Mouse (Mus musculus) MEL (cell line): ENCODE measurements around the gene Bco1. TPM values are rescaled to one million over a fixed set of nuclear protein-coding genes. Genes with fewer than 3 reads are reported as not detected.
A peak's percentile ranks its signal among the peaks of the same experiment; 100 is the strongest.

ENCODE experiments used
- DNase-seq: peaks from one replicate; pipeline ENCODE4 v3.0.0; 2011; ENCODE audit warnings: low read depth, low spot score
- H3K27ac ChIP-seq: 2 replicates; pipeline ENCODE4 v1.5.1; 2012; ENCODE audit warnings: low read depth, mild to moderate bottlenecking, control low read depth, low read length, moderate library complexity; ENCODE audit not compliant: control insufficient read depth
- H3K27me3 ChIP-seq, 2 experiments: fragments of 150-350 bp in 1 of 2; sonication (generic) in 1 of 2; 2 replicates each; pipeline ENCODE4 v1.6.1; 2012; ENCODE audit warnings: low read length in 2 of 2, mild to moderate bottlenecking in 2 of 2, improper control_type of control experiment in 1 of 2, moderate library complexity in 1 of 2; ENCODE audit not compliant: insufficient read depth in 2 of 2, control insufficient read depth in 1 of 2
- H3K36me3 ChIP-seq, 2 experiments: 2 replicates each; pipeline ENCODE4 v1.6.1; 2012 to 2014; ENCODE audit warnings: low read length in 2 of 2, improper control_type of control experiment in 1 of 2, inconsistent platforms in 1 of 2, mild to moderate bottlenecking in 1 of 2; ENCODE audit not compliant: insufficient read depth in 2 of 2, control insufficient read depth in 1 of 2
- H3K4me1 ChIP-seq, 2 experiments: fragments of 150-350 bp in 1 of 2; sonication (generic) in 1 of 2; 2 replicates each; pipeline ENCODE4 v1.6.1; 2012; ENCODE audit warnings: low read length in 2 of 2, improper control_type of control experiment in 1 of 2, mild to moderate bottlenecking in 1 of 2; ENCODE audit not compliant: insufficient read depth in 2 of 2, control insufficient read depth in 1 of 2
- H3K4me3 ChIP-seq, 2 experiments: fragments of 150-350 bp in 1 of 2; sonication (generic) in 1 of 2; 2 replicates each; pipeline ENCODE4 v1.5.1; 2012; ENCODE audit warnings: low read depth in 2 of 2, low read length in 2 of 2, mild to moderate bottlenecking in 2 of 2, moderate library complexity in 2 of 2, control low read depth in 1 of 2, improper control_type of control experiment in 1 of 2; ENCODE audit not compliant: control insufficient read depth in 1 of 2, insufficient read depth in 1 of 2
- H3K79me2 ChIP-seq: 2 replicates; pipeline ENCODE4 v1.6.1; 2012; ENCODE audit warnings: mild to moderate bottlenecking, low read length, moderate library complexity; ENCODE audit not compliant: control insufficient read depth, poor library complexity, insufficient read depth
- H3K9ac ChIP-seq: 2 replicates; pipeline ENCODE4 v1.6.1; 2012; ENCODE audit warnings: low read depth, mild to moderate bottlenecking, control low read depth, low read length, moderate library complexity; ENCODE audit not compliant: control insufficient read depth, poor library complexity, severe bottlenecking
- H3K9me3 ChIP-seq: fragments of 150-350 bp; sonication (generic); replicated peaks from 2 replicates; pipeline ENCODE4 v1.6.1; 2012; ENCODE audit warnings: mild to moderate bottlenecking, low read length, improper control_type of control experiment, moderate library complexity; ENCODE audit not compliant: insufficient read depth
- BHLHE40 ChIP-seq: IDR thresholded peaks from 2 replicates; pipeline ENCODE4 v1.6.1; 2012; ENCODE audit warnings: low read depth, mild to moderate bottlenecking, inconsistent platforms, low read length, improper control_type of control experiment, borderline replicate concordance
- CHD1 ChIP-seq: IDR thresholded peaks from 2 replicates; pipeline ENCODE4 v1.6.1; 2012; ENCODE audit warnings: low read depth, mild to moderate bottlenecking, inconsistent platforms, low read length, improper control_type of control experiment
- CHD2 ChIP-seq: IDR thresholded peaks from 2 replicates; pipeline ENCODE4 v1.6.1; 2011; ENCODE audit warnings: low read length, improper control_type of control experiment
- CTCF ChIP-seq, 3 experiments: IDR thresholded peaks in 2 of 3; conservative IDR thresholded peaks in 1 of 3; 2 replicates each; pipeline ENCODE4 v1.5.1; 2011 to 2012; ENCODE audit warnings: low read length in 3 of 3, low read depth in 2 of 3, mild to moderate bottlenecking in 2 of 3, improper control_type of control experiment in 1 of 3, inconsistent platforms in 1 of 3, mixed read lengths in 1 of 3, moderate library complexity in 1 of 3; ENCODE audit not compliant: control insufficient read depth in 1 of 3, insufficient read depth in 1 of 3, poor library complexity in 1 of 3, severe bottlenecking in 1 of 3
- E2F4 ChIP-seq: IDR thresholded peaks from 2 replicates; pipeline ENCODE4 v1.6.1; 2011; ENCODE audit warnings: low read depth, low read length, improper control_type of control experiment, borderline replicate concordance
- ELF1 ChIP-seq: IDR thresholded peaks from 2 replicates; pipeline ENCODE4 v1.6.1; 2014; ENCODE audit warnings: low read depth, mild to moderate bottlenecking, inconsistent platforms, low read length, improper control_type of control experiment, moderate library complexity
- EP300 ChIP-seq, 2 experiments: IDR thresholded peaks; 2 replicates each; pipeline ENCODE4 v1.6.1; 2011; ENCODE audit warnings: improper control_type of control experiment in 2 of 2, low read length in 2 of 2, low read depth in 1 of 2, mild to moderate bottlenecking in 1 of 2
- ETS1 ChIP-seq: IDR thresholded peaks from 2 replicates; pipeline ENCODE4 v1.6.1; 2012; ENCODE audit warnings: low read depth, mild to moderate bottlenecking, inconsistent platforms, low read length, improper control_type of control experiment, moderate library complexity
- GABPA ChIP-seq: IDR thresholded peaks from 2 replicates; pipeline ENCODE4 v1.6.1; 2012; ENCODE audit warnings: low read depth, mild to moderate bottlenecking, inconsistent platforms, low read length, improper control_type of control experiment, moderate library complexity
- GATA1 ChIP-seq: IDR thresholded peaks from 2 replicates; pipeline ENCODE4 v1.6.1; 2011; ENCODE audit warnings: low read depth, low read length, improper control_type of control experiment
- HCFC1 ChIP-seq: IDR thresholded peaks from 2 replicates; pipeline ENCODE4 v1.6.1; 2012; ENCODE audit warnings: low read depth, mild to moderate bottlenecking, inconsistent platforms, low read length, improper control_type of control experiment, moderate library complexity
- JUND ChIP-seq: IDR thresholded peaks from 2 replicates; pipeline ENCODE4 v1.6.1; 2011; ENCODE audit warnings: low read depth, mild to moderate bottlenecking, improper control_type of control experiment, low read length
- KAT2A ChIP-seq: conservative IDR thresholded peaks from 2 replicates; pipeline ENCODE4 v1.6.1; 2012; ENCODE audit warnings: low read depth, low read length, improper control_type of control experiment, inconsistent platforms
- MAFK ChIP-seq: IDR thresholded peaks from 2 replicates; pipeline ENCODE4 v1.6.1; 2011; ENCODE audit warnings: low read depth, mild to moderate bottlenecking, low read length, improper control_type of control experiment, borderline replicate concordance
- MAX ChIP-seq: IDR thresholded peaks from 2 replicates; pipeline ENCODE4 v1.6.1; 2011; ENCODE audit warnings: low read length, improper control_type of control experiment
- MAZ ChIP-seq: IDR thresholded peaks from 2 replicates; pipeline ENCODE4 v1.6.1; 2012; ENCODE audit warnings: low read depth, mild to moderate bottlenecking, inconsistent platforms, low read length, improper control_type of control experiment
- MXI1 ChIP-seq: IDR thresholded peaks from 2 replicates; pipeline ENCODE4 v1.6.1; 2011; ENCODE audit warnings: mild to moderate bottlenecking, low read depth, low read length, improper control_type of control experiment
- MYB ChIP-seq: IDR thresholded peaks from 2 replicates; pipeline ENCODE4 v1.6.1; 2011; ENCODE audit warnings: mild to moderate bottlenecking, low read depth, low read length, improper control_type of control experiment
- MYC ChIP-seq: IDR thresholded peaks from 2 replicates; pipeline ENCODE4 v1.6.1; 2011; ENCODE audit warnings: low read depth, mild to moderate bottlenecking, low read length, improper control_type of control experiment, moderate library complexity
- NELFE ChIP-seq: IDR thresholded peaks from 2 replicates; pipeline ENCODE4 v1.6.1; 2011; ENCODE audit warnings: low read depth, low read length, improper control_type of control experiment
- NRF1 ChIP-seq: IDR thresholded peaks from 2 replicates; pipeline ENCODE4 v1.6.1; 2014; ENCODE audit warnings: low read depth, mild to moderate bottlenecking, inconsistent platforms, low read length, improper control_type of control experiment, moderate library complexity; ENCODE audit not compliant: poor library complexity, insufficient read depth, severe bottlenecking
- POLR2A ChIP-seq, 2 experiments: IDR thresholded peaks; 2 replicates each; pipeline ENCODE4 v1.6.1; 2011 to 2012; ENCODE audit warnings: low read length in 2 of 2, mild to moderate bottlenecking in 2 of 2, control low read depth in 1 of 2, improper control_type of control experiment in 1 of 2, low read depth in 1 of 2, moderate library complexity in 1 of 2; ENCODE audit not compliant: control insufficient read depth in 1 of 2, insufficient read depth in 1 of 2, poor library complexity in 1 of 2
- POLR2AphosphoS2 ChIP-seq: IDR thresholded peaks from 2 replicates; pipeline ENCODE4 v1.6.1; 2011; ENCODE audit warnings: low read length, improper control_type of control experiment
- POLR2AphosphoS5 ChIP-seq: IDR thresholded peaks from 2 replicates; pipeline ENCODE4 v1.6.1; 2012; ENCODE audit warnings: low read depth, borderline replicate concordance, mild to moderate bottlenecking, inconsistent platforms, low read length, moderate library complexity, mixed read lengths
- RCOR1 ChIP-seq: IDR thresholded peaks from 2 replicates; pipeline ENCODE4 v1.6.1; 2012; ENCODE audit warnings: low read depth, mild to moderate bottlenecking, inconsistent platforms, low read length, improper control_type of control experiment
- SIN3A ChIP-seq: IDR thresholded peaks from 2 replicates; pipeline ENCODE4 v1.6.1; 2012; ENCODE audit warnings: low read length, improper control_type of control experiment, inconsistent platforms
- SMC3 ChIP-seq: IDR thresholded peaks from 2 replicates; pipeline ENCODE4 v1.6.1; 2011; ENCODE audit warnings: low read depth, low read length, improper control_type of control experiment
- TAL1 ChIP-seq: IDR thresholded peaks from 2 replicates; pipeline ENCODE4 v1.6.1; 2012; ENCODE audit warnings: mild to moderate bottlenecking, inconsistent platforms, low read length, moderate library complexity, mixed read lengths
- TCF12 ChIP-seq: IDR thresholded peaks from 2 replicates; pipeline ENCODE4 v1.6.1; 2014; ENCODE audit warnings: low read depth, mild to moderate bottlenecking, inconsistent platforms, low read length, improper control_type of control experiment, moderate library complexity
- UBTF ChIP-seq: IDR thresholded peaks from 2 replicates; pipeline ENCODE4 v1.6.1; 2012; ENCODE audit warnings: low read depth, mild to moderate bottlenecking, inconsistent platforms, low read length, improper control_type of control experiment, moderate library complexity, borderline replicate concordance; ENCODE audit not compliant: insufficient read depth
- USF1 ChIP-seq: IDR thresholded peaks from 2 replicates; pipeline ENCODE4 v1.6.1; 2014; ENCODE audit warnings: low read depth, mild to moderate bottlenecking, inconsistent platforms, low read length, improper control_type of control experiment, moderate library complexity
- USF2 ChIP-seq, 2 experiments: IDR thresholded peaks; 2 replicates each; pipeline ENCODE4 v1.6.1; 2011 to 2012; ENCODE audit warnings: improper control_type of control experiment in 2 of 2, low read length in 2 of 2, borderline replicate concordance in 1 of 2, inconsistent platforms in 1 of 2, low read depth in 1 of 2, mild to moderate bottlenecking in 1 of 2; ENCODE audit not compliant: insufficient read depth in 1 of 2
- ZC3H11A ChIP-seq: IDR thresholded peaks from 2 replicates; pipeline ENCODE4 v1.6.1; 2012; ENCODE audit warnings: low read depth, mild to moderate bottlenecking, inconsistent platforms, low read length, improper control_type of control experiment
- ZKSCAN1 ChIP-seq: IDR thresholded peaks from 2 replicates; pipeline ENCODE4 v1.6.1; 2012; ENCODE audit warnings: low read depth, mild to moderate bottlenecking, inconsistent platforms, low read length, improper control_type of control experiment, moderate library complexity
- ZMIZ1 ChIP-seq: IDR thresholded peaks from 2 replicates; pipeline ENCODE4 v1.6.1; 2012; ENCODE audit warnings: low read depth, mild to moderate bottlenecking, inconsistent platforms, low read length, improper control_type of control experiment, moderate library complexity
- ZNF384 ChIP-seq: IDR thresholded peaks from 2 replicates; pipeline ENCODE4 v1.6.1; 2012; ENCODE audit warnings: low read depth, mild to moderate bottlenecking, inconsistent platforms, low read length, improper control_type of control experiment
- polyA plus RNA-seq, 2 experiments: library from polyadenylated mRNA; stranded (reverse) in 1 of 2; unstranded in 1 of 2; fragments of >175 nt in 1 of 2; fragments of >200 nt in 1 of 2; gene quantifications; 2 replicates each; pipeline versions ENCODE4 v1.2.1 to v1.2.4; 2012; ENCODE audit warnings: low replicate concordance in 2 of 2, low read depth in 1 of 2; ENCODE audit not compliant: insufficient read length in 2 of 2, insufficient read depth in 1 of 2, missing spikeins in 1 of 2
- total RNA-seq: library from RNA; depleted of rRNA; stranded (reverse); fragments of 300-350 nt; gene quantifications from 2 replicates; pipeline ENCODE4 v1.2.3, GENCODE M21; 2012

Bco1 gene
- total and polyA plus RNA-seq, 3 experiments, result 0.70 to 1.2 TPM; not detected in 1

DNA sequence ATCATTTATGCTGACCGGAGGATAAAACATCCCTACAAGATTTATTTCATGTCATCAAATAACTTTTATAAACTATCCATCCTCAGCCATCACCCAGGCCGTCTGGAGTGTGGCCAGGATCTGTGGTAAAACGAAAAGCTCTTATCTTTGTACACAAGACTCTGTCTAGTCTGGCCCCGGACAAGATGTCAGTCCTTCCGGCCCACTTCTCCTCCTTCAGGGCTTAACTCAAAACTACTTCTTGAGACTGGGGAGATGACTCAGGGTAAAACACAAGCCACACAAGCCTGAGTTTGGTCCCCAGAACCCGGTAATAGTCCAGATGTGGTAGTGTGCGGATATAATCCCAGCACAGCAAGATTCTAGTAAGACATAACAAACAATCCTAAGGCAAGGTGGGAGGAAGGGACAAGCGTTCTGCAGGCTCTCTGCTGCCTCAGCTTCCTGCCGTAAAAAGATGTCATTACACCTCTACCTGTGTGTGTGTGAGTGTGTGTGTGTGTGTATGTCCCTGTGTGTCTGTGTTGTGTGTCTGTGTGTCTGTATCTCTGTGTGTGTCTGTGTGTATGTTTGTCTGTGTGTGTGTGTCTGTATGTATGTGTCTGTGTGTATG, 12.6 kb upstream of the Bco1 start:
- H3K27ac ChIP-seq, result peak overlapping the region; percentile 88
- H3K4me1 ChIP-seq, result peaks cover 42 to 67% of the 10 kb centered on the region in 2 experiments
- peak overlapping the region; percentile 18 for H3K9ac ChIP-seq
- no peaks in the 10 kb centered on the region for H3K9me3 ChIP-seq
- H3K79me2 ChIP-seq, result no peaks in the 10 kb centered on the region
- H3K27me3 ChIP-seq, result no peaks in the 10 kb centered on the region
- peak; percentile 93 for DNase-seq
- H3K4me3 ChIP-seq, result peak overlapping the region; percentile 10 to 16; a peak in 3 of 4 replicates
- peaks cover 0 to 55% of the 10 kb centered on the region in 2 experiments; a peak in 2 of 4 replicates for H3K36me3 ChIP-seq
- peak in 1 of 2 experiments; percentile 48; a peak in 2 of 4 replicates for TF ChIP-seq POLR2A (IDR thresholded peaks at IDR 0.05; ENCODE audit: control insufficient read depth in 1 of 2, insufficient read depth in 1 of 2, low read depth in 1 of 2, low read length in 2 of 2, poor library complexity in 1 of 2)
- TF ChIP-seq BHLHE40, result no peak; the same call in 1 of the 2 replicates
- no peak for TF ChIP-seq NELFE
- TF ChIP-seq POLR2AphosphoS2, result no peak
- peak; percentile 76 for TF ChIP-seq RCOR1
- peak; percentile 92 to 97 for TF ChIP-seq EP300 (IDR thresholded peaks at IDR 0.05; ENCODE audit: low read depth in 1 of 2, low read length in 2 of 2)
- no peak for TF ChIP-seq GABPA
- TF ChIP-seq HCFC1, result no peak; the same call in 1 of the 2 replicates
- peak; percentile 37; the same call in 1 of the 2 replicates for TF ChIP-seq JUND
- TF ChIP-seq MAFK, result peak; percentile 70; the same call in 1 of the 2 replicates
- TF ChIP-seq POLR2AphosphoS5, result no peak
- no peak for TF ChIP-seq CHD2
- no peak for TF ChIP-seq MXI1
- peak; percentile 91 for TF ChIP-seq ETS1
- TF ChIP-seq MAX, result no peak
- peak; percentile 85 for TF ChIP-seq GATA1
- TF ChIP-seq MYC, result no peak
- TF ChIP-seq USF1, result no peak
- no peak for TF ChIP-seq USF2 (IDR thresholded peaks at IDR 0.05; ENCODE audit: borderline replicate concordance in 1 of 2, insufficient read depth in 1 of 2, low read depth in 1 of 2, low read length in 2 of 2)
- TF ChIP-seq SIN3A, result peak; percentile 74
- TF ChIP-seq TCF12, result peak; percentile 93
- no peak for TF ChIP-seq ZC3H11A
- no peak for TF ChIP-seq SMC3
- no peak for TF ChIP-seq ZMIZ1
- no peak for TF ChIP-seq ZNF384
- TF ChIP-seq UBTF, result no peak
- no peak for TF ChIP-seq KAT2A
- TF ChIP-seq CHD1, result no peak
- TF ChIP-seq CTCF (IDR thresholded peaks at IDR 0.05 in 2 of 3, conservative IDR thresholded peaks at IDR 0.05 in 1 of 3; ENCODE audit: control insufficient read depth in 1 of 3, insufficient read depth in 1 of 3, low read depth in 2 of 3, low read length in 3 of 3, poor library complexity in 1 of 3, severe bottlenecking in 1 of 3), result peak in 1 of 3 experiments; percentile 21; a peak in 2 of 6 replicates
- TF ChIP-seq NRF1, result no peak
- peak; percentile 92 for TF ChIP-seq TAL1
- TF ChIP-seq ZKSCAN1, result no peak
- TF ChIP-seq E2F4, result no peak
- 0 out of 2 replicates have a peak, but pooled peaks have one; percentile 19 for TF ChIP-seq ELF1
- peak; percentile 87 for TF ChIP-seq MYB
- no peak for TF ChIP-seq MAZ
